Mouse (Mus musculus) E14TG2a.4 (cell line): ENCODE results near the gene Amh.

Experiments
- CTCF ChIP-seq: conservative IDR thresholded peaks from 2 replicates; pipeline ENCODE4 v1.5.1; 2014; ENCODE audit warnings: low read length
- NANOG ChIP-seq: IDR thresholded peaks from 2 replicates; pipeline ENCODE4 v1.6.1; 2014; ENCODE audit warnings: borderline replicate concordance, low read length, mixed read lengths

- TF ChIP-seq CTCF, result no peak
- TF ChIP-seq NANOG, result no peak
These were observed 48.9 kb upstream of the Amh start for GRCm38 (mm10) chr10:80756099-80756498.
